Mouse (Mus musculus) embryonic fibroblast, embryonic 13.5 days (primary cell): ENCODE measurements at regions not wholly inside any gene's neighbourhood (a gene's known extent, or its start where the extent isn't known, plus 50 kb on each side); places are given as distances from the start of the nearest gene placed in this dataset.

Source experiments
- CTCF ChIP-seq: IDR thresholded peaks from 2 replicates; pipeline ENCODE4 v1.5.1; 2011; ENCODE audit warnings: mild to moderate bottlenecking, control low read depth, low read length, moderate library complexity, borderline replicate concordance; ENCODE audit not compliant: insufficient read depth
- POLR2A ChIP-seq: IDR thresholded peaks from 2 replicates; pipeline ENCODE4 v1.6.1; 2011; ENCODE audit warnings: low read depth, mild to moderate bottlenecking, control low read depth, low read length, moderate library complexity

- TF ChIP-seq POLR2A (no peak), CTCF (no peak)
Observed at GRCm38 (mm10) chr13:107213281-107213680, 191.4 kb upstream of the Kif2a start.
